Mouse (Mus musculus) CH12.LX (cell line): ENCODE results near the gene Tbl3. TPM values are rescaled to one million over a fixed set of nuclear protein-coding genes. Genes with fewer than 3 reads are reported as not detected.

ENCODE experiments used
- DNase-seq: peaks from one replicate; pipeline ENCODE4 v3.0.0-alpha.2; 2013; ENCODE audit errors: extremely low read depth
- H3K27ac ChIP-seq: 2 replicates; pipeline ENCODE4 v1.5.1; 2012; ENCODE audit warnings: low read depth, mild to moderate bottlenecking, control low read depth, moderate library complexity; ENCODE audit not compliant: insufficient read depth
- H3K27me3 ChIP-seq: replicated peaks from 2 replicates; pipeline ENCODE3; 2012; ENCODE audit warnings: inconsistent platforms
- H3K36me3 ChIP-seq, 2 experiments: replicated peaks in 1 of 2; 2 replicates each; pipeline versions ENCODE3 to v1.6.1; 2012; ENCODE audit warnings: inconsistent platforms in 1 of 2, low read length in 1 of 2, mild to moderate bottlenecking in 1 of 2, mixed read lengths in 1 of 2, moderate library complexity in 1 of 2; ENCODE audit not compliant: control insufficient read depth in 1 of 2, insufficient read depth in 1 of 2
- H3K4me1 ChIP-seq, 2 experiments: 2 replicates each; pipeline ENCODE4 v1.6.1; 2012; ENCODE audit warnings: inconsistent platforms in 1 of 2, moderate library complexity in 1 of 2; ENCODE audit not compliant: insufficient read depth in 2 of 2, control insufficient read depth in 1 of 2
- H3K4me2 ChIP-seq: 2 replicates; pipeline ENCODE4 v1.6.1; 2012; ENCODE audit warnings: low read depth, mild to moderate bottlenecking, control low read depth; ENCODE audit not compliant: poor library complexity, insufficient read depth, severe bottlenecking
- H3K4me3 ChIP-seq, 3 experiments: fragments of 150-350 bp in 1 of 3; sonication (generic) in 1 of 3; replicated peaks in 1 of 3; 2 replicates each; pipeline versions ENCODE3 to v1.5.1; 2011 to 2012; ENCODE audit warnings: low read depth in 2 of 3, low read length in 2 of 3, mild to moderate bottlenecking in 2 of 3, moderate library complexity in 2 of 3, control low read depth in 1 of 3, improper control_type of control experiment in 1 of 3, inconsistent platforms in 1 of 3, mixed read lengths in 1 of 3; ENCODE audit not compliant: poor library complexity in 1 of 3
- H3K79me2 ChIP-seq: replicated peaks from 2 replicates; pipeline ENCODE4 v1.6.1; 2012; ENCODE audit warnings: mild to moderate bottlenecking, moderate library complexity; ENCODE audit not compliant: control insufficient read depth, poor library complexity, insufficient read depth, severe bottlenecking; ENCODE audit errors: extremely low read depth
- H3K9ac ChIP-seq: 2 replicates; pipeline ENCODE4 v1.6.1; 2012; ENCODE audit warnings: low read depth, mild to moderate bottlenecking, control low read depth, moderate library complexity; ENCODE audit not compliant: insufficient read depth
- H3K9me3 ChIP-seq: replicated peaks from 2 replicates; pipeline ENCODE3; 2012; ENCODE audit warnings: low read length, inconsistent platforms, mixed read lengths
- BHLHE40 ChIP-seq: IDR thresholded peaks from 2 replicates; pipeline ENCODE4 v1.6.1; 2011; ENCODE audit warnings: mild to moderate bottlenecking, low read depth, low read length, improper control_type of control experiment
- ELF1 ChIP-seq: IDR thresholded peaks from 2 replicates; pipeline ENCODE4 v1.6.1; 2014; ENCODE audit warnings: low read depth, mild to moderate bottlenecking, inconsistent platforms, low read length, improper control_type of control experiment
- GABPA ChIP-seq: IDR thresholded peaks from 2 replicates; pipeline ENCODE4 v1.6.1; 2012; ENCODE audit warnings: low read depth, low read length, improper control_type of control experiment, inconsistent platforms; ENCODE audit not compliant: insufficient replicate concordance
- HCFC1 ChIP-seq: IDR thresholded peaks from 2 replicates; pipeline ENCODE4 v1.6.1; 2012; ENCODE audit warnings: low read depth, mild to moderate bottlenecking, inconsistent platforms, low read length, improper control_type of control experiment
- MAFK ChIP-seq: IDR thresholded peaks from 2 replicates; pipeline ENCODE4 v1.6.1; 2011; ENCODE audit warnings: low read length, improper control_type of control experiment; ENCODE audit not compliant: insufficient replicate concordance
- MAZ ChIP-seq: IDR thresholded peaks from 2 replicates; pipeline ENCODE4 v1.6.1; 2012; ENCODE audit warnings: low read depth, mild to moderate bottlenecking, inconsistent platforms, low read length, improper control_type of control experiment, moderate library complexity
- MEF2A ChIP-seq: IDR thresholded peaks from 2 replicates; pipeline ENCODE4 v1.6.1; 2014; ENCODE audit warnings: low read depth, mild to moderate bottlenecking, inconsistent platforms, low read length, improper control_type of control experiment, borderline replicate concordance
- MXI1 ChIP-seq: IDR thresholded peaks from 2 replicates; pipeline ENCODE4 v1.6.1; 2011; ENCODE audit warnings: mild to moderate bottlenecking, low read depth, low read length, improper control_type of control experiment
- MYC ChIP-seq: IDR thresholded peaks from 2 replicates; pipeline ENCODE4 v1.6.1; 2011; ENCODE audit warnings: low read depth, mild to moderate bottlenecking, improper control_type of control experiment, low read length
- NELFE ChIP-seq: IDR thresholded peaks from 2 replicates; pipeline ENCODE4 v1.6.1; 2011; ENCODE audit warnings: low read depth, low read length, improper control_type of control experiment
- NRF1 ChIP-seq: IDR thresholded peaks from 2 replicates; pipeline ENCODE4 v1.6.1; 2014; ENCODE audit warnings: low read depth, mild to moderate bottlenecking, inconsistent platforms, low read length, improper control_type of control experiment, moderate library complexity
- POLR2A ChIP-seq: IDR thresholded peaks from 2 replicates; pipeline ENCODE4 v1.6.1; 2011; ENCODE audit warnings: low read depth, mild to moderate bottlenecking, improper control_type of control experiment, low read length
- POLR2AphosphoS2 ChIP-seq: IDR thresholded peaks from 2 replicates; pipeline ENCODE4 v1.6.1; 2011; ENCODE audit warnings: low read depth, low read length, improper control_type of control experiment
- RAD21 ChIP-seq: IDR thresholded peaks from 2 replicates; pipeline ENCODE4 v1.6.1; 2011; ENCODE audit warnings: low read depth, mild to moderate bottlenecking, low read length, improper control_type of control experiment, moderate library complexity
- SIN3A ChIP-seq: IDR thresholded peaks from 2 replicates; pipeline ENCODE4 v1.6.1; 2012; ENCODE audit warnings: low read length, improper control_type of control experiment, inconsistent platforms
- UBTF ChIP-seq: IDR thresholded peaks from 2 replicates; pipeline ENCODE4 v1.6.1; 2012; ENCODE audit warnings: low read depth, mild to moderate bottlenecking, inconsistent platforms, low read length, improper control_type of control experiment, moderate library complexity
- USF1 ChIP-seq: IDR thresholded peaks from 2 replicates; pipeline ENCODE4 v1.6.1; 2014; ENCODE audit warnings: low read depth, mild to moderate bottlenecking, inconsistent platforms, low read length, improper control_type of control experiment
- USF2 ChIP-seq: conservative IDR thresholded peaks from 2 replicates; pipeline ENCODE4 v1.6.1; 2011; ENCODE audit warnings: low read depth, low read length, improper control_type of control experiment
- ZC3H11A ChIP-seq: IDR thresholded peaks from 2 replicates; pipeline ENCODE4 v1.6.1; 2012; ENCODE audit warnings: low read depth, mild to moderate bottlenecking, inconsistent platforms, low read length, improper control_type of control experiment
- ZKSCAN1 ChIP-seq: IDR thresholded peaks from 2 replicates; pipeline ENCODE4 v1.6.1; 2012; ENCODE audit warnings: low read depth, inconsistent platforms, low read length, improper control_type of control experiment, borderline replicate concordance
- ZNF384 ChIP-seq: IDR thresholded peaks from 2 replicates; pipeline ENCODE4 v1.6.1; 2012; ENCODE audit warnings: low read depth, low read length, improper control_type of control experiment, inconsistent platforms
- dilution Hi-C: fragments of 300-500 bp; cut with MboI; formaldehyde crosslinking; loops from 2 replicates; pipeline ENCODE4 v1.14.3; 2020; ENCODE audit warnings: low sequenced_read_pairs; ENCODE audit not compliant: extremely low pct_unique_long_range_greater_than_20kb, extremely low pct_ligation_motif_present
- in situ Hi-C: fragments of 300-500 bp; cut with MboI; formaldehyde crosslinking; loops from 3 replicates; pipeline ENCODE4 v1.14.3; 2019; ENCODE audit warnings: low sequenced_read_pairs, low pct_ligation_motif_present, low pct_unique_long_range_greater_than_20kb, mixed read lengths
- polyA plus RNA-seq: library from polyadenylated mRNA; unstranded; fragments of >175 nt; gene quantifications from 2 replicates; pipeline ENCODE4 v1.2.1, GENCODE M21; 2012; ENCODE audit warnings: low read depth; ENCODE audit not compliant: insufficient read length
- total RNA-seq, 2 experiments: library from RNA; depleted of rRNA; stranded (reverse); fragments of 300-350 nt in 1 of 2; fragments of >200 nt in 1 of 2; gene quantifications; 2 replicates each; pipeline ENCODE4 v1.2.3; 2012 to 2014

Tbl3 gene
- total and polyA plus RNA-seq, 3 experiments, result 98.0 to 105 (median 104) TPM

DNA sequence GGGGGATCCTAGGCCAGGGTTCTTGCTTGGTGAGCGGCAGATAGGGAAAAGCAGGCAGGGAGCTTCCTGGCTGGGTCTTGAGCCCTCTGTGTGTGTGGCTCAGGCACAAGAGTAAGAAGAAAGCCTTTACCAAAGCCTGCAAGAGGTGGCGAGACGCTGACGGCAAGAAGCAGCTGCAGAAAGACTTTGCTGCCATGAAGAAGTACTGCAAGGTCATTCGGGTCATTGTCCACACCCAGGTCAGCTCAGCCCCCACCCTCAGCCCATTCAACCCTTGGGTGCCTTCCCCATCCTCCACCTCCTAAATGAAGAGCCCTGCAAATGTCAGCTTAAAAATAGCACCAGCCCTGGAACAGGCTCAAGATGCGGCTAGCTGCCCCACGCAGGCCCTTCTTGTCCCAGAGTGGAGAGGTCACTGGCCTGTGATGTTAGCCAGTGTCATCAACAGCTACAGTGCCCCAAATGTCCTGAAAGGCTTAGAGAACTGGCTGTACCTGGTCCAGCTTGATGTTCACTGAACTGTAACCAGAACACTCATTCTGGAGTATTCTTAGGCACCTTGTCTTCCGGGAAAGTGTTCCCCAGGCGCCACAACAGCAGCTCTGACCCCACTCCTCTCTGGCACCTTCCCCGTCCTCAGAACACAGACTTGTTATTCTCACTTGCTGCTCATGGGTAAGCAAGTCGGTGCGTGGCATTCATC is 24.9 kb upstream of the Tbl3 start:
- Histone ChIP-seq H3K79me2 (no peaks in the 10 kb centered on the region), H3K9me3 (no peaks in the 10 kb centered on the region), H3K27me3 (no peaks in the 10 kb centered on the region), H3K4me1 (peaks cover 4 to 32% of the 10 kb centered on the region in 2 experiments; a peak in 3 of 4 replicates), H3K4me3 (no peak overlapping the region)
- in situ Hi-C loops, result no loop called here
- no peak for DNase-seq
- TF ChIP-seq BHLHE40, result no peak
- no peak for TF ChIP-seq ZKSCAN1
- no peak for TF ChIP-seq UBTF
- no peak for TF ChIP-seq MAFK
- no peak for TF ChIP-seq POLR2AphosphoS2
- no peak for TF ChIP-seq USF1
- no peak for TF ChIP-seq ZC3H11A
- TF ChIP-seq ELF1, result no peak
- no peak for TF ChIP-seq GABPA
- TF ChIP-seq NRF1, result no peak
- TF ChIP-seq MAZ, result no peak
- no peak for TF ChIP-seq MXI1
- TF ChIP-seq NELFE, result no peak
- TF ChIP-seq MEF2A, result no peak
- TF ChIP-seq MYC, result no peak
- TF ChIP-seq, all 38 proteins: peak for 0
- H3K4me2 ChIP-seq, result no peak overlapping the region
- dilution Hi-C loops, result no loop called here
- H3K9ac ChIP-seq, result no peak overlapping the region
- H3K27ac ChIP-seq, result no peak overlapping the region
- H3K36me3 ChIP-seq, result peaks cover 0 to 7% of the 10 kb centered on the region in 2 experiments

DNA sequence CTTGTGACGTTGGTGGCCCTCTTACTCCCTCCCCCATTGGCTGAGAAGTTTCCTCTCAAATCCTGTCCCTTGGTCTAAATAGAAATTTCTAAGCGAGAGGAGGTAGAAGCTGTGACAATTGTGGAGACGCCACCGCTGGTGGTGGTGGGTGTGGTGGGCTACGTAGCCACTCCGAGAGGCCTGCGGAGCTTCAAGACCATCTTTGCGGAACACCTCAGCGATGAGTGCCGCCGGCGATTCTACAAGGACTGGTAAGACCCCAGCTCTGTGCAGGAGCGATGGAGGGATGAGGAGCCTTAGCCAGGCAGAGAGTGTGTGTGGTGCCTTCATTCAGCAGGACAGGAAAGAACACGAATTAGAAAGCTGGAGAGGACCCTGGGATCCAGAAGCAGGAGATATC is 23.3 kb upstream of the Tbl3 start:
- Histone ChIP-seq H3K79me2 (no peaks in the 10 kb centered on the region), H3K9ac (no peak overlapping the region), H3K36me3 (peaks cover 0 to 7% of the 10 kb centered on the region in 2 experiments), H3K4me3 (no peak overlapping the region), H3K27ac (no peak overlapping the region), H3K27me3 (no peaks in the 10 kb centered on the region), H3K9me3 (no peaks in the 10 kb centered on the region)
- in situ Hi-C loops, result no loop called here
- no peak for DNase-seq
- no peak for TF ChIP-seq HCFC1
- TF ChIP-seq USF2, result no peak
- TF ChIP-seq POLR2A, result no peak
- TF ChIP-seq UBTF, result no peak
- no peak for TF ChIP-seq GABPA
- no peak for TF ChIP-seq ZNF384
- no peak for TF ChIP-seq SIN3A
- TF ChIP-seq RAD21, result no peak
- TF ChIP-seq MAZ, result no peak
- TF ChIP-seq ZKSCAN1, result no peak
- TF ChIP-seq, all 38 proteins: peak for 0
- dilution Hi-C loops, result no loop called here
- H3K4me1 ChIP-seq, result peaks cover 4 to 28% of the 10 kb centered on the region in 2 experiments; a peak in 3 of 4 replicates
- no peak overlapping the region for H3K4me2 ChIP-seq
